Mouse (Mus musculus) lung, postnatal 0 days (tissue): ENCODE measurements around the gene Abr.

ENCODE experiments used
- CTCF ChIP-seq: IDR thresholded peaks from 2 replicates; pipeline ENCODE4 v1.5.1; 2016; ENCODE audit warnings: antibody characterized with exemption, mild to moderate bottlenecking
- EP300 ChIP-seq: IDR thresholded peaks from 2 replicates; pipeline ENCODE4 v1.6.1; 2016; ENCODE audit warnings: antibody characterized with exemption, mild to moderate bottlenecking, control low read depth

GRCm38 (mm10) chr11:76425749-76426148, 196.4 kb downstream of the Abr start:
- TF ChIP-seq CTCF (no peak), EP300 (no peak)
